Mouse (Mus musculus): ENCODE results near the gene Cfap58.

- TF ChIP-seq CTCF (IDR thresholded peaks at IDR 0.05), result no peak
- TF ChIP-seq EP300 (IDR thresholded peaks at IDR 0.05; ENCODE audit: insufficient read depth, low read depth, low read length), result no peak
Measured at GRCm38 (mm10) chr19:48026882-48027281, 89.4 kb downstream of the Cfap58 start.
